Mouse (Mus musculus) heart, postnatal 0 days (tissue): Measurements from ENCODE around the gene Ndufa4l2. TPM values are rescaled to one million over a fixed set of nuclear protein-coding genes. Genes with fewer than 3 reads are reported as not detected.
A peak's percentile ranks its signal among the peaks of the same experiment; 100 is the strongest.

Experiments used
- ATAC-seq: fragments of 200-750 bp; cut with Nextera tagmentation; 2 replicates; pipeline ENCODE4 v1.8.0; 2017; ENCODE audit warnings: low read depth, moderate number of reproducible peaks, moderate library complexity; ENCODE audit not compliant: insufficient read depth
- DNase-seq: peaks from one replicate; pipeline ENCODE4 v3.0.0-alpha.2; 2016; ENCODE audit warnings: low spot score
- H3K27ac ChIP-seq: fragments of 300-500 bp; sonication (generic); 2 replicates; pipeline ENCODE4 v1.5.1; 2014; ENCODE audit warnings: low read depth, mild to moderate bottlenecking
- H3K27me3 ChIP-seq: fragments of 300-500 bp; sonication (generic); 2 replicates; pipeline ENCODE4 v1.6.1; 2014; ENCODE audit warnings: low read length, mixed read lengths; ENCODE audit not compliant: control insufficient read depth, insufficient read depth
- H3K36me3 ChIP-seq: fragments of 300-500 bp; sonication (generic); replicated peaks from 2 replicates; pipeline ENCODE4 v1.6.1; 2014; ENCODE audit warnings: low read length, mixed read lengths; ENCODE audit not compliant: control insufficient read depth, insufficient read depth
- H3K4me1 ChIP-seq: fragments of 300-500 bp; sonication (generic); 2 replicates; pipeline ENCODE4 v1.6.1; 2014; ENCODE audit warnings: antibody characterized with exemption; ENCODE audit not compliant: control insufficient read depth, insufficient read depth
- H3K4me2 ChIP-seq: fragments of 300-500 bp; sonication (generic); 2 replicates; pipeline ENCODE4 v1.6.1; 2014; ENCODE audit warnings: low read depth, mild to moderate bottlenecking, low read length, moderate library complexity
- H3K4me3 ChIP-seq: fragments of 300-500 bp; sonication (generic); 2 replicates; pipeline ENCODE4 v1.5.1; 2014; ENCODE audit warnings: low read depth, low read length
- H3K9ac ChIP-seq: fragments of 300-500 bp; sonication (generic); replicated peaks from 2 replicates; pipeline ENCODE4 v1.6.1; 2014; ENCODE audit warnings: low read depth, low read length, mixed read lengths
- H3K9me3 ChIP-seq: fragments of 300-500 bp; sonication (generic); replicated peaks from 2 replicates; pipeline ENCODE4 v1.6.1; 2016; ENCODE audit warnings: low read length; ENCODE audit not compliant: control insufficient read depth
- CTCF ChIP-seq: IDR thresholded peaks from 2 replicates; pipeline ENCODE4 v1.5.1; 2016; ENCODE audit warnings: antibody characterized with exemption, control low read depth, low read depth
- EP300 ChIP-seq: IDR thresholded peaks from 2 replicates; pipeline ENCODE4 v1.6.1; 2016; ENCODE audit warnings: antibody characterized with exemption, low read depth
- WGBS: fragments of 180-500 bp; shearing (Covaris S2); extraction: QIAGEN DNeasy Blood & Tissue Kit; methylation state at CpG from one replicate; pipeline ENCODE4 v1.1.7; 2014; 5-methylcytosine and 5-hydroxymethylcytosine counted together
- polyA plus RNA-seq: library from polyadenylated mRNA; unstranded; fragments of >200 nt; fragmentation: Nextera tagmentation; extraction: Ambion mirVana; gene quantifications from 2 replicates; pipeline ENCODE4 v1.2.1, GENCODE M21; 2015
- total RNA-seq: library from RNA; depleted of rRNA; stranded (reverse); fragments of >200 nt; gene quantifications from 2 replicates; pipeline ENCODE4 v1.2.3, GENCODE M21; 2014; ENCODE audit warnings: low replicate concordance

Gene Ndufa4l2
- total and polyA plus RNA-seq, 2 experiments from 2014 or later = 46.4 to 68.3 TPM

DNA sequence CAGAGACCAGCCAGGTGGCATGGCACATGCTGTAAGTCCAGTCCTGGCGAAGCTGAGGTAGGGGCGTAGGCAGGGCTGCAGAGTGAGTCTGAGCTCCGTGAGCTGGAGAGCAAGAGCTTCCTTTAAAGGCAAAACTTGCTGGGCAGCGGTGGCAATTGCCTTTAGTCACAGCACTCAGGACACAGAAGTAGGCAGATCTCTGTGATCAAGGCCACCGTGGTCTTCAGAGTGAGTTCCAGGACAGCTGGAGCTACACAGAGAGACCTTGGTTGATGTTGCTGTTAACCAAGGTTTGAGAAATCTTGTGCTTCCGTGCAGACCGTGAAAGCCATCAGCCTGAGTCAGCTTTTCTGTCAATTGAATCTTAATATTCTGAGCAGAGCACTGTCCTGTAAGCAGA, 37.5 kb upstream of the Ndufa4l2 start:
- Histone ChIP-seq H3K9ac (no peak overlapping the region), H3K4me1 (no peaks in the 10 kb centered on the region), H3K36me3 (peaks cover 62% of the 10 kb centered on the region), H3K27me3 (no peaks in the 10 kb centered on the region), H3K4me3 (no peak overlapping the region), H3K9me3 (no peaks in the 10 kb centered on the region), H3K4me2 (no peak overlapping the region), H3K27ac (no peak overlapping the region)
- no peak for TF ChIP-seq CTCF
- TF ChIP-seq EP300 = no peak
- 81% methylated on average over 7 of the region's 7 CpGs for WGBS
- no peak for ATAC-seq
- DNase-seq = no peak

GRCm38 (mm10) chr10:127479131-127479530, 35.6 kb upstream of the Ndufa4l2 start:
- H3K4me1 ChIP-seq = no peaks in the 10 kb centered on the region
- TF ChIP-seq EP300 (no peak), CTCF (peak; percentile 54)
- H3K27ac ChIP-seq = no peak overlapping the region
- H3K4me2 ChIP-seq = no peak overlapping the region
- H3K9ac ChIP-seq = no peak overlapping the region
- no peaks in the 10 kb centered on the region for H3K9me3 ChIP-seq
- WGBS = 94% methylated on average over 4 of the region's 4 CpGs
- DNase-seq = no peak
- H3K36me3 ChIP-seq = peaks cover 65% of the 10 kb centered on the region
- ATAC-seq = no peak
- H3K27me3 ChIP-seq = no peaks in the 10 kb centered on the region
- H3K4me3 ChIP-seq = no peak overlapping the region

- Histone ChIP-seq H3K9me3 (no peaks in the 10 kb centered on the region), H3K4me3 (no peak overlapping the region), H3K36me3 (peaks cover 68% of the 10 kb centered on the region), H3K4me2 (no peak overlapping the region), H3K27ac (no peak overlapping the region), H3K4me1 (no peaks in the 10 kb centered on the region), H3K9ac (no peak overlapping the region), H3K27me3 (no peaks in the 10 kb centered on the region)
- TF ChIP-seq EP300 (no peak), CTCF (no peak)
- DNase-seq (peak; percentile 26), ATAC-seq (peak; percentile 41; the same call in 1 of the 2 replicates)
- 68% methylated on average over 19 of the region's 19 CpGs for WGBS
These were observed 33.6 kb upstream of the Ndufa4l2 start for GRCm38 (mm10) chr10:127480833-127481813.

DNA sequence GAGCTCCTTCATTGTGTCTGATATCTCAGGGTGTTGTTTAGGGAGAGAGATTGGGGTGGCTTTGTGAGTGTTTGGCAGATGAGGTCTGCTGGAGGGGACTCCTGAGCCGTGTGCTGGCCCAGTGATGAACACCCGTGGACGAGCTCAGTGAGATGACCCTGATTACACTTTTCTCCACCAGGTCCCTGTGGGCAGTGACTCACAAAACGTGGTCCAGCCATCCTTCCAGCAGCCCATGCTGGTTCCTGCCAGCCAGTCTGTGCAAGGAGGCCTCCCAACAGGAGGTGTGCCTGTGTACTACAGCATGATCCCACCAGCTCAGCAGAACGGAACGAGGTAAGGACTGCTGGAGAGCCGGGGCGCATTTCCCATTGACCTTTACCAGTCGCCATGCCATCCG, 29.5 kb upstream of the Ndufa4l2 start:
- ATAC-seq = no peak
- H3K36me3 ChIP-seq = peaks cover 70% of the 10 kb centered on the region
- TF ChIP-seq CTCF (no peak), EP300 (no peak)

DNA sequence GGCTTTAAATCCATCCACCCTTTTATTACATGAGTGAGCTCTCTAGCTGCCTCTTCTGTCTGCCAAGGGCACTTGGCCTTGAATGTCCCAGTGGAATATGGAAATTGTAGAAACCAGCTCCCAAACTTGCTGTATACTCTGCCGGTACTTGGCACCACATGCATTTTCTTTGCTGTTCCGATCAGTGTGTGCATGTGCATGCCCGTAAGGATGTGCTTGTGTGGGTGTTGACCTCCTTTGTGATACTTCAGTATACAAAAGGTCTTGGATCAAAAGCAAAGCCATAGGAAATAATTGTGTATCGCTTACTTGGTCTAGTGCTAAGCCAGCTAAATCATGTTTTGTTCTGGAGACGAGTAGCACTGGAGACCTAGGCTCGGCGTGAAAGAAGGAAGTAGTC, 25.9 kb upstream of the Ndufa4l2 start:
- Histone ChIP-seq H3K9ac (no peak overlapping the region), H3K4me2 (no peak overlapping the region), H3K36me3 (peaks cover 85% of the 10 kb centered on the region), H3K9me3 (no peaks in the 10 kb centered on the region), H3K4me3 (no peak overlapping the region), H3K4me1 (no peaks in the 10 kb centered on the region), H3K27ac (no peak overlapping the region), H3K27me3 (no peaks in the 10 kb centered on the region)
- DNase-seq (no peak), ATAC-seq (no peak)
- no peak for TF ChIP-seq CTCF
- no peak for TF ChIP-seq EP300
- WGBS = 80% methylated on average over 7 of the region's 7 CpGs

More for the DNA sequence above, 29.5 kb upstream of the Ndufa4l2 start:
- no peaks in the 10 kb centered on the region for H3K9me3 ChIP-seq
- H3K9ac ChIP-seq = no peak overlapping the region
- H3K27ac ChIP-seq = no peak overlapping the region
- no peak overlapping the region for H3K4me2 ChIP-seq
- no peak overlapping the region for H3K4me3 ChIP-seq
- H3K27me3 ChIP-seq = no peaks in the 10 kb centered on the region
- 76% methylated on average over 10 of the region's 10 CpGs for WGBS
- DNase-seq = no peak
- H3K4me1 ChIP-seq = no peaks in the 10 kb centered on the region
